Mouse (Mus musculus): ENCODE data around the gene Rbfox1. TPM values are rescaled to one million over a fixed set of nuclear protein-coding genes. Genes with fewer than 3 reads are reported as not detected.

The Rbfox1 gene
- polyA plus RNA-seq, 1 experiment from 2014 or later = 4.6 TPM

- peak; percentile 58 for DNase-seq (ENCODE audit: low spot score)
- peaks cover 3% of the 10 kb centered on the region; the same call in 1 of the 2 replicates for H3K4me1 ChIP-seq (replicated peaks; ENCODE audit: control insufficient read depth, insufficient read depth, low read length)
- H3K4me2 ChIP-seq (ENCODE audit: low read depth, low read length, severe bottlenecking) = peak overlapping the region; percentile 62
- peak overlapping the region; percentile 23; the same call in 1 of the 2 replicates for H3K9ac ChIP-seq (ENCODE audit: low read length)
- H3K36me3 ChIP-seq (ENCODE audit: control insufficient read depth, insufficient read depth, low read length) = no peaks in the 10 kb centered on the region
- peak overlapping the region; percentile 29 for H3K4me3 ChIP-seq (ENCODE audit: low read depth, low read length)
- peak; percentile 33; the same call in 1 of the 2 replicates for ATAC-seq (replicated peaks; ENCODE audit: low FRiP score)
- no peak overlapping the region for H3K27ac ChIP-seq (ENCODE audit: low read depth, low read length)
- no peaks in the 10 kb centered on the region for H3K9me3 ChIP-seq (ENCODE audit: control insufficient read depth, low read length)
- peaks cover 30% of the 10 kb centered on the region for H3K27me3 ChIP-seq (ENCODE audit: control insufficient read depth, insufficient read depth, low read length)
- under 1% methylated on average over 18 of the region's 18 CpGs for WGBS
Measured at GRCm38 (mm10) chr16:7038639-7039260, 1153.6 kb downstream of the Rbfox1 start.

DNA sequence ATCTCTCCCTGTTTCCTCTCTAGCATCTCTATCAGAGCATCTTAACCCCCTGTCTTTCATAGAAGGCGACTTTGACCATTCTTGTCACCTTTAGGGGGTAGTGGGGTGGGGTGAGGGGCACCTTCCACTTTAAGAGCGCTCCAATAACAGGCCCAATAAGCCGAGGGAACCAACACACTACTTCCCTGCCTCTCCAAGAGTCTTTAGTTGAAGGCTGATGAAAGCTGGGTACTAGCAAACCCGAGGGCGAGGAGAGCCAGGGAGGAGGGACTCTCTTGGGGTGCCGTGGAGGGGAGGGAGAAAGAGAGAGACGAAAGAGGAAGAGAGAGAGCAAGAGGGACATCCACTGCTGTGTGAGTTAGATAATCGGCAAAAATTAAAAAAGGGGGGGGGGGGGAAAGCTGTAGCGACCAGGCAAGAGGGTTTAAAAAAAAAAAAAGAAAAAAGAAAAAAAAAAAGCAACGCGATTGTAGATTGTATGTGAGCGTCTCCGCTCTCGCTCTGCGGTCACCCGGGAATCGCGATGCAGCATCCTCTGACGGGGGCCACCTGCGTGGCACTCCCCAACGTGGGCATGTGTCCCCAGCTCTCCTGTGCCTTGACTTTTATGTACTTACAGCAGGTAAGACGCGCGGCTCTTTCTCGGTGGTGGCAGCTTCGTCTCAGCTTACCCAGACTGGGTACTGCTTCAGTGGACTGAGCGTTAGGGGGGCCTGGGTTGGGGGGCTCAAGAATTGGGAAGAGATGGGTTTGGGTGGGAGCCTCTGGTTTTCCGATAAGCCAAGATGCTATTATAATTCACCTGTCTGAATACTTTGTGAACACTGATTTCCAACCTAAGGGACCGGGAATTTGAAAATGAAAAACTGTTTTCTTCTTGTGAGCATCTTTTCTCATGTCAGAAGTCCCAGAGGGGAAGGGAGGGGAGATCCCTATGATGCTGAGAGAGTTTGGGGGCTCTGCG, 1154.5 kb downstream of the Rbfox1 start:
- ATAC-seq (replicated peaks; ENCODE audit: low FRiP score) = peak; percentile 58
- peak overlapping the region; percentile 37; the same call in 1 of the 2 replicates for H3K9ac ChIP-seq (ENCODE audit: low read length)

DNA sequence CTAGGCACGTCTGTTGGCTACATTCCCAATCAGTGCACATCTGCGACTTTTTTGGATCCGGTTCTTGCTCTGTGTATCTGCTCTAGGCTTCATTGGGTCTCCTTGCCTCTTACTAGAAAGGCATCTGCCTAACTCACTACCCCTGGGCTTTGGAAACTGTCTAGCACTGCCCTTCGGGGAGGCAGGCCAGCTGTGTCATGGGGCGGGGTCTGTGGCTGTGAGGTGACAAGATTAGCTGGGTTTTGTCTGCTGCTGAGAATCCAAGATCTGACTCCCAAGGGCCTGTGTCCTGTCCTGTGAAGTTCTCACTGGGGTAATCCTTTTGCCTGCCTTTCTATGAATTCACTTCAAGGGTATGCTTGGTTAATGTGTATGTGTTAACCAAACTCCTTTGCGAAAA, 1155.5 kb downstream of the Rbfox1 start:
- H3K9ac ChIP-seq (ENCODE audit: low read length) = no peak overlapping the region
- no peaks in the 10 kb centered on the region for H3K9me3 ChIP-seq (ENCODE audit: control insufficient read depth, low read length)
- H3K27ac ChIP-seq (ENCODE audit: low read depth, low read length) = no peak overlapping the region
- 19% methylated on average over 6 of the region's 6 CpGs for WGBS
- peaks cover 3% of the 10 kb centered on the region; the same call in 1 of the 2 replicates for H3K4me1 ChIP-seq (replicated peaks; ENCODE audit: control insufficient read depth, insufficient read depth, low read length)
- no peak overlapping the region for H3K4me3 ChIP-seq (ENCODE audit: low read depth, low read length)
- peaks cover 30% of the 10 kb centered on the region for H3K27me3 ChIP-seq (ENCODE audit: control insufficient read depth, insufficient read depth, low read length)
- no peaks in the 10 kb centered on the region for H3K36me3 ChIP-seq (ENCODE audit: control insufficient read depth, insufficient read depth, low read length)
- DNase-seq (ENCODE audit: low spot score) = no peak
- ATAC-seq (replicated peaks; ENCODE audit: low FRiP score) = no peak
- H3K4me2 ChIP-seq (ENCODE audit: low read depth, low read length, severe bottlenecking) = no peak overlapping the region

More for the DNA sequence above, 1154.5 kb downstream of the Rbfox1 start:
- H3K4me1 ChIP-seq (replicated peaks; ENCODE audit: control insufficient read depth, insufficient read depth, low read length) = peaks cover 3% of the 10 kb centered on the region; the same call in 1 of the 2 replicates
- peak overlapping the region; percentile 33 for H3K4me3 ChIP-seq (ENCODE audit: low read depth, low read length)
- H3K27ac ChIP-seq (ENCODE audit: low read depth, low read length) = no peak overlapping the region
- no peaks in the 10 kb centered on the region for H3K9me3 ChIP-seq (ENCODE audit: control insufficient read depth, low read length)
- H3K27me3 ChIP-seq (ENCODE audit: control insufficient read depth, insufficient read depth, low read length) = peaks cover 30% of the 10 kb centered on the region
- 2% methylated on average over 28 of the region's 30 CpGs for WGBS
- H3K4me2 ChIP-seq (ENCODE audit: low read depth, low read length, severe bottlenecking) = peak overlapping the region; percentile 62
- no peaks in the 10 kb centered on the region for H3K36me3 ChIP-seq (ENCODE audit: control insufficient read depth, insufficient read depth, low read length)
- DNase-seq (ENCODE audit: low spot score) = peak; percentile 58

GRCm38 (mm10) chr16:7047421-7047820, 1162.3 kb downstream of the Rbfox1 start:
- Histone ChIP-seq H3K9ac (ENCODE audit: low read length) (no peak overlapping the region), H3K27me3 (ENCODE audit: control insufficient read depth, insufficient read depth, low read length) (peaks cover 7% of the 10 kb centered on the region; the same call in 1 of the 2 replicates), H3K4me3 (ENCODE audit: low read depth, low read length) (no peak overlapping the region), H3K36me3 (ENCODE audit: control insufficient read depth, insufficient read depth, low read length) (no peaks in the 10 kb centered on the region), H3K9me3 (ENCODE audit: control insufficient read depth, low read length) (no peaks in the 10 kb centered on the region), H3K4me1 (replicated peaks; ENCODE audit: control insufficient read depth, insufficient read depth, low read length) (peaks cover 11% of the 10 kb centered on the region), H3K27ac (ENCODE audit: low read depth, low read length) (no peak overlapping the region), H3K4me2 (ENCODE audit: low read depth, low read length, severe bottlenecking) (no peak overlapping the region)
- ATAC-seq (replicated peaks; ENCODE audit: low FRiP score) (no peak), DNase-seq (ENCODE audit: low spot score) (no peak)
- 75% methylated on average over 2 of the region's 2 CpGs for WGBS

GRCm38 (mm10) chr16:7049162-7049971, 1164.2 kb downstream of the Rbfox1 start:
- no peak overlapping the region for H3K27ac ChIP-seq (ENCODE audit: low read depth, low read length)

GRCm38 (mm10) chr16:7050945-7051344, 1165.8 kb downstream of the Rbfox1 start:
- Histone ChIP-seq H3K9ac (ENCODE audit: low read length) (no peak overlapping the region), H3K36me3 (ENCODE audit: control insufficient read depth, insufficient read depth, low read length) (no peaks in the 10 kb centered on the region), H3K4me2 (ENCODE audit: low read depth, low read length, severe bottlenecking) (no peak overlapping the region), H3K4me1 (replicated peaks; ENCODE audit: control insufficient read depth, insufficient read depth, low read length) (peaks cover 15% of the 10 kb centered on the region), H3K27ac (ENCODE audit: low read depth, low read length) (no peak overlapping the region), H3K27me3 (ENCODE audit: control insufficient read depth, insufficient read depth, low read length) (peaks cover 10% of the 10 kb centered on the region; the same call in 1 of the 2 replicates), H3K4me3 (ENCODE audit: low read depth, low read length) (no peak overlapping the region), H3K9me3 (ENCODE audit: control insufficient read depth, low read length) (no peaks in the 10 kb centered on the region)
- ATAC-seq (replicated peaks; ENCODE audit: low FRiP score) = no peak
- 78% methylated on average over 9 of the region's 9 CpGs for WGBS
- DNase-seq (ENCODE audit: low spot score) = no peak

More at GRCm38 (mm10) chr16:7049162-7049971, 1164.2 kb downstream of the Rbfox1 start:
- 4% methylated on average over 18 of the region's 18 CpGs for WGBS
- H3K9me3 ChIP-seq (ENCODE audit: control insufficient read depth, low read length) = no peaks in the 10 kb centered on the region
- ATAC-seq (replicated peaks; ENCODE audit: low FRiP score) = 0 out of 2 replicates have a peak, but pooled peaks have one; percentile 21
- H3K9ac ChIP-seq (ENCODE audit: low read length) = no peak overlapping the region
- peak overlapping the region; percentile 31 for H3K4me2 ChIP-seq (ENCODE audit: low read depth, low read length, severe bottlenecking)
- peaks cover 15% of the 10 kb centered on the region for H3K4me1 ChIP-seq (replicated peaks; ENCODE audit: control insufficient read depth, insufficient read depth, low read length)
- H3K36me3 ChIP-seq (ENCODE audit: control insufficient read depth, insufficient read depth, low read length) = no peaks in the 10 kb centered on the region
- no peak overlapping the region for H3K4me3 ChIP-seq (ENCODE audit: low read depth, low read length)
- peaks cover 10% of the 10 kb centered on the region; the same call in 1 of the 2 replicates for H3K27me3 ChIP-seq (ENCODE audit: control insufficient read depth, insufficient read depth, low read length)
- DNase-seq (ENCODE audit: low spot score) = peak; percentile 59

- WGBS = 65% methylated on average over 9 of the region's 9 CpGs
- H3K27me3 ChIP-seq (ENCODE audit: control insufficient read depth, insufficient read depth, low read length) = peaks cover 10% of the 10 kb centered on the region; the same call in 1 of the 2 replicates
- H3K4me3 ChIP-seq (ENCODE audit: low read depth, low read length) = no peak overlapping the region
Measured at GRCm38 (mm10) chr16:7051991-7052390, 1166.8 kb downstream of the Rbfox1 start.

GRCm38 (mm10) chr16:7052408-7052807, 1167.3 kb downstream of the Rbfox1 start:
- Histone ChIP-seq H3K36me3 (ENCODE audit: control insufficient read depth, insufficient read depth, low read length) (no peaks in the 10 kb centered on the region), H3K4me3 (ENCODE audit: low read depth, low read length) (no peak overlapping the region), H3K9ac (ENCODE audit: low read length) (no peak overlapping the region), H3K4me2 (ENCODE audit: low read depth, low read length, severe bottlenecking) (0 out of 2 replicates have a peak overlapping the region, but pooled peaks have one; percentile 15), H3K27ac (ENCODE audit: low read depth, low read length) (no peak overlapping the region), H3K4me1 (replicated peaks; ENCODE audit: control insufficient read depth, insufficient read depth, low read length) (peaks cover 15% of the 10 kb centered on the region), H3K9me3 (ENCODE audit: control insufficient read depth, low read length) (no peaks in the 10 kb centered on the region), H3K27me3 (ENCODE audit: control insufficient read depth, insufficient read depth, low read length) (peaks cover 10% of the 10 kb centered on the region; the same call in 1 of the 2 replicates)
- 7% methylated on average over 9 of the region's 9 CpGs for whole genome bisulfite sequencing
- DNase-seq (ENCODE audit: low spot score) (no peak), ATAC-seq (replicated peaks; ENCODE audit: low FRiP score) (0 out of 2 replicates have a peak, but pooled peaks have one; percentile 48)

More at GRCm38 (mm10) chr16:7051991-7052390, 1166.8 kb downstream of the Rbfox1 start:
- Histone ChIP-seq H3K4me1 (replicated peaks; ENCODE audit: control insufficient read depth, insufficient read depth, low read length) (peaks cover 15% of the 10 kb centered on the region), H3K9me3 (ENCODE audit: control insufficient read depth, low read length) (no peaks in the 10 kb centered on the region), H3K4me2 (ENCODE audit: low read depth, low read length, severe bottlenecking) (no peak overlapping the region), H3K27ac (ENCODE audit: low read depth, low read length) (no peak overlapping the region), H3K9ac (ENCODE audit: low read length) (no peak overlapping the region), H3K36me3 (ENCODE audit: control insufficient read depth, insufficient read depth, low read length) (no peaks in the 10 kb centered on the region)
- DNase-seq (ENCODE audit: low spot score) (no peak), ATAC-seq (replicated peaks; ENCODE audit: low FRiP score) (no peak)

All from forebrain, embryonic 11.5 days (tissue).